Mouse (Mus musculus) Muller cell, postnatal 12 days (primary cell): ENCODE measurements around the gene Myo1b.
"Not testable (repeated sequence)": the region's sequence is repeated elsewhere in the genome, so short reads cannot be mapped to it uniquely, and the experiment has no call there.

ENCODE experiments used
- DNase-seq: peaks from one replicate; pipeline ENCODE4 v3.0.0-alpha.2; 2015; ENCODE audit errors: inconsistent ontology term

Myo1b gene

GRCm38 (mm10) chr1:51895961-51896360 lies 19.9 kb downstream of the Myo1b start:
- no peak for DNase-seq

- no peak for DNase-seq
Measured at GRCm38 (mm10) chr1:51894721-51895120, 21.1 kb downstream of the Myo1b start.

GRCm38 (mm10) chr1:51893521-51894355 lies 22.1 kb downstream of the Myo1b start:
- DNase-seq: no peak

- no peak for DNase-seq
Measured at GRCm38 (mm10) chr1:51892005-51892404, 23.9 kb downstream of the Myo1b start.

- DNase-seq: no peak
Measured at GRCm38 (mm10) chr1:51888046-51888813, 27.6 kb downstream of the Myo1b start.

- DNase-seq: no peak
Measured at GRCm38 (mm10) chr1:51885356-51885983, 30.4 kb downstream of the Myo1b start.

- no peak for DNase-seq
Measured at GRCm38 (mm10) chr1:51883211-51883610, 32.7 kb downstream of the Myo1b start.

GRCm38 (mm10) chr1:51882752-51883151 lies 33.1 kb downstream of the Myo1b start:
- no peak for DNase-seq

GRCm38 (mm10) chr1:51879927-51880814 lies 35.7 kb downstream of the Myo1b start:
- no peak for DNase-seq

- peak; percentile 78 for DNase-seq
Measured at GRCm38 (mm10) chr1:51879333-51879770, 36.5 kb downstream of the Myo1b start.

- no peak for DNase-seq
Measured at GRCm38 (mm10) chr1:51875462-51876225, 40.2 kb downstream of the Myo1b start.

GRCm38 (mm10) chr1:51872493-51873261 lies 43.2 kb downstream of the Myo1b start:
- no peak for DNase-seq

GRCm38 (mm10) chr1:51871234-51871633 lies 44.6 kb downstream of the Myo1b start:
- not testable (repeated sequence) for DNase-seq

GRCm38 (mm10) chr1:51862828-51863421 lies 52.9 kb downstream of the Myo1b start:
- no peak for DNase-seq

GRCm38 (mm10) chr1:51860837-51861236 lies 55.0 kb downstream of the Myo1b start:
- DNase-seq: no peak

GRCm38 (mm10) chr1:51856946-51857345 lies 58.9 kb downstream of the Myo1b start:
- DNase-seq: no peak

GRCm38 (mm10) chr1:51856245-51856915 lies 59.5 kb downstream of the Myo1b start:
- no peak for DNase-seq

- no peak for DNase-seq
Measured at GRCm38 (mm10) chr1:51855541-51856244, 60.2 kb downstream of the Myo1b start.
